Mouse (Mus musculus) E14TG2a.4 (cell line): Measurements from ENCODE around the gene Anln.

Experiments
- CTCF ChIP-seq: conservative IDR thresholded peaks from 2 replicates; pipeline ENCODE4 v1.5.1; 2014; ENCODE audit warnings: low read length
- NANOG ChIP-seq: IDR thresholded peaks from 2 replicates; pipeline ENCODE4 v1.6.1; 2014; ENCODE audit warnings: borderline replicate concordance, low read length, mixed read lengths
- POU5F1 ChIP-seq: IDR thresholded peaks from 2 replicates; pipeline ENCODE4 v1.6.1; 2014; ENCODE audit warnings: low read length, borderline replicate concordance

GRCm38 (mm10) chr9:22417547-22417946 lies 28.6 kb upstream of the Anln start:
- TF ChIP-seq CTCF: no peak
- no peak for TF ChIP-seq NANOG
- TF ChIP-seq POU5F1: no peak
